Mouse (Mus musculus) hematopoietic stem cell, adult 5-6 weeks (primary cell): ENCODE data around the gene Lrwd1. TPM values are rescaled to one million over a fixed set of nuclear protein-coding genes. Genes with fewer than 3 reads are reported as not detected.
A peak's percentile ranks its signal among the peaks of the same experiment; 100 is the strongest.

Experiments
- ATAC-seq, 2 experiments: fragments of 125-278 bp in 1 of 2; replicated peaks in 1 of 2; 2 replicates each; pipeline ENCODE4 v1.8.0; 2016 to 2017; ENCODE audit warnings: inconsistent platforms in 2 of 2, mild to moderate bottlenecking in 2 of 2, moderate number of reproducible peaks in 2 of 2, low read depth in 1 of 2, moderate TSS enrichment in 1 of 2; ENCODE audit not compliant: low FRiP score in 2 of 2, poor library complexity in 2 of 2, severe bottlenecking in 2 of 2, insufficient read depth in 1 of 2, low TSS enrichment in 1 of 2
- total RNA-seq: library from RNA; stranded (forward); fragments of 172-1452, 232-1000 nt; gene quantifications from 2 replicates; pipeline ENCODE4 v1.2.3, GENCODE M21; 2017

The Lrwd1 gene
- total RNA-seq, 1 experiment from 2014 or later = 26.8 TPM

DNA sequence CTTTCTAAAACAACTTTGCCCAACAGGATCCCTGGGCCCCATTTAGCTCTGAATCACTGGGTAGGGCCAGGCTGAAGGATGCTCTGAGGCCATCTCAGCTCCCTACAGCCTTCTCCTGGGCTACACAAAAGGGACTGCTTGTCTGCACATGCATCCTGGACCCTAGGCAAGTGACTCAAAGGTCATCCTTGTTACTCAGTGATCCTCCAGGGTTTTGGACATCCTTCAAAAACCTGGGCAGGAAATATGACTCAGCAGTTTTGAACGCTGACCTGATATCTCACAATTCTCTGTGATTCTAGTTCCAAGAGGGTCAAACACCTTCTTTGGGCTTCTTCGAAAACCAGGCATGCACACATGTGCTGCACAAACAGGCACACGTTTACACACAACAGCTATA lies 26.8 kb downstream of the Lrwd1 start:
- no peak for ATAC-seq

DNA sequence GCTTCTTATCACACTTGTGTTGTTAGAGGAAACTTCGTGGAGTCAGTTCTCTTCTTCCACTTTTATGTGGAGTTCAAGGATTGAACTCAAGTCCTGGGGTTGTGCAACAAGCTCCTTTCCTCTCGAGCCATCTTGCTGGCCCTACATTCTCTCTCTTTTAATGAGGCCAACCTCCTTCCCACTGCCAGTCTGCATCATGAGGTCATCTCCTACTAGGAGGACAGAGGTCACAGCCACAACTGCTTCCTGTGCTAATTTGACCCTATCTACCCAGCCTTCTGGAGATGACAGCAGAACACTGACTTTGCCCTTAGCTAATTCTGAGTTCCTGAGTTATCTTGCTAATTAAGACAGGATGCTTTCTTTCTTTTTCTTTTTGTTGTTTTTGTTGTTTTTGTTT lies 27.4 kb downstream of the Lrwd1 start:
- no peak for ATAC-seq

DNA sequence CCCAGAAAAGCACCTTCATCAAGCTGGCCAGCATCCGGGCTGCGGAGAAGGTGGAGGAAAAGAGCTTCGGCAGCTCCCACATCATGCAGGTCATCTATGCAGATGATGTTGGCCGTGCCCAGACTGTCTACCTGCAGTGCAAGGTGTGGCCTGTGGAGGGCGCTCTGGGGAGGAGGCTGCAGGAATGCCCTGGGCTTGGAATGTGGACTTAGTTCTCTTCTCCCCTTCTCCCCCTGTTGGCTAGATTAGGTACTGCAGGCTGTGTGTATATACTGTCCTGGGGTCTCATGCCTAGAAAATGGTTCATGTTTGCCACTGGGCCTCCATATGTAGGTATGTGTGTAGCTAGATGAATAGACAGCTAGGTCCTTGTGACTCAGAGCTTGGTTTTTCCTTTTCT lies 31.4 kb downstream of the Lrwd1 start:
- ATAC-seq = no peak

DNA sequence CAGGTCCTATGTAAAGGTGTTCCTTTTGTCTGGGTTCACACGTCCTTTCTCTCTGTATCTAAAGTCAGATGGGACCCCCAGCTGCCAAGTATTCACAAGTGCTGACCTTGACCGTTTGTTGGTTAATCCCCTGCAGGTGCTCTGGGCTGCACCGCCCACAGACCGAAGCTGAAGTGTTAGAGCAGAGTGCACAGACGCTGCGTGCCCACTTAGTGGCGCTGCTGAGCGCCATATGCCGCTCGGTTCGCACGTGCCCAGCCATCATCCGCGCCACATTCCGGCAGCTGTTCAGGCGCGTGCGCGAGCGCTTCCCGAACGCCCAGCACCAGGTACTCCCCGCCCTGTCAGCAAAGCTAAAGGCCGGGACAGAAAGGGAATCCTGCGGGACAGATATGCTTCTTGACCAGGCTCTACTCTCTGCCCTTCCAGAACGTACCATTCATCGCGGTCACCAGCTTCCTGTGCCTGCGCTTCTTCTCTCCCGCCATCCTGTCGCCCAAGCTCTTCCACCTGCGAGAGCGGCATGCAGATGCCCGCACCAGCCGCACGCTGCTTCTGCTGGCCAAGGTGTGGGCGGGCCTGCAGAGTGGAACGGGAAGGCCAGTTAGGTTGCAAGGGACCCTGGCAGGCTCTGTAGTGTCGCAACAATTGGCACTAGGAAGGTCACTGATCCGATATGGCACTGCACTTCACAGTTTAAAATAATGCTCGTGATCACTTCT lies 33.6 kb downstream of the Lrwd1 start:
- ATAC-seq = peak; percentile 94 to 97

DNA sequence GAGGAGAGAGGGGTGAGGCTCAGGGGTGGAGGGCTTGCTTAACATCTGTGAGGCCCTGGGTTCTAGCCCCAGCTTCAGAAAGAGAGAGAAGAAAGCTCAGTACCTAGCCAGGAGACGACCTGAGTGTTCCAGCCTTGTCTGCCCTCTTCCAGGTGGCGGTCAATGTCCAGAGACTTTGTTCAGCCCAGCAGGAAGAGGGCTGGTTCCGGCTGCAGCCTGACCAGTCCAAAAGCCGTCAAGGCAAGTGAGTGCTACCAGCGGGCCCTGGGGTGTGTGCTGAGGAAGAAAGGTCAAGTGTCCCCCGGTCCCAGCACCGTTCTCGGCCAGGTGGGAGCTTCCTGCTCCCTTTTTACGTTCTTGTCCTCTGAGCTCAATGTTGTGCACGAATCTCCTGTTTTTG lies 37.3 kb downstream of the Lrwd1 start:
- no peak for ATAC-seq

DNA sequence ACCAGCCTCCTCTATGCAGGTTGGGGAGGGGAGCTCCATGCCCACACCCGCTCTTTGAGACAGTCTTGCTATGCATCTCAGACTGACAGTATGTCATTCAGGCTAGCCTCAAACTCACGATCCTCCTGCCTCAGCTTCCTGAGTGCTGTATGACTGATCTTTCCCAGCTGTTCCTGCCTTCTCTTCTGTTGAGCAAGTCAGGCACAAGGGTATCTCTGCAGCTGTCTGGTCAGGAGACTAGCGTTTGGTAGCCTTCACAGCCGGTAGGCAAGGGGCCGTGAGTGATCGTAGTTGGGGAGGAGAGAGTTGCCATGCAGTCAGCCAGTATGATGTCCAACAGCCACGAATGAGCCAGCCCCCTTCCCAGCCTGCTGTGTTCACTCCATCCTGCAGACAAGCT lies 40.8 kb downstream of the Lrwd1 start:
- no peak for ATAC-seq

DNA sequence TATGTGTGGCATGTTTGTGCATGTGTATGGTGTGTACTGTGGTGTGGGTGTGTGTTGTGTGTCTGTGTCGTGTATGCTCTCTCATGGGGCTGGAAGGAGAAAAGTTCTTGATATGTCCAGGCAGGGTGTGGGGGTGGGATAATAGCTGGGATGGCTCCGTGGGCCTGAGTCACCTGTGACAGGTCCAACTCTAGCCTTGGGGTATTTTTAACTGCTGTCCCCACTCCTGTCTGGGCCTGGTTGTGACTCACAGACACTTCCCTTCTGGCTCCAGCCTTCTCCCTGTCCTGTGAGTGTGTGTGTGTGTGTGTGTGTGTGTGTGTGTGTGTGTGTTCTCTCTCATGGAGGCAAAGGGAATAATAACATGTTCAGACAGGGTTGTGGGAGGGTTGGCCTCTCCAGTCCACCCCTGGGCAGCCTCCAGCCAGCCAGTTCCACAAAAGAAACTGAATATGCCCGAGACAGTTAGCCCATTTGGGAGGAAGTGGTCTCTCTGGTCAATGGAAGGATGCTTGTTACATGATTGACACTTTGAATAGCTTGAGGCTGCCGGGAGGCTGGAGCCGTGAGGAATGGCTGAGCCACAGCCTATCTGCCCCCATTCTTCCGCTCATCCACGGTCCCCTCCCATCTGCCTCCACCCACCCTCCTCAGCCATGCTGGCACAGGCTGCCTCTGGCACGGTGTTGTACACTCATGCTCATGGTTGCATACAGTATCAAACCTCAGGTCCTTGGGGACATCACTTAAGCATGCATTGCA lies 41.4 kb downstream of the Lrwd1 start:
- ATAC-seq = peak; percentile 17 to 22; a peak in 1 of 4 replicates

DNA sequence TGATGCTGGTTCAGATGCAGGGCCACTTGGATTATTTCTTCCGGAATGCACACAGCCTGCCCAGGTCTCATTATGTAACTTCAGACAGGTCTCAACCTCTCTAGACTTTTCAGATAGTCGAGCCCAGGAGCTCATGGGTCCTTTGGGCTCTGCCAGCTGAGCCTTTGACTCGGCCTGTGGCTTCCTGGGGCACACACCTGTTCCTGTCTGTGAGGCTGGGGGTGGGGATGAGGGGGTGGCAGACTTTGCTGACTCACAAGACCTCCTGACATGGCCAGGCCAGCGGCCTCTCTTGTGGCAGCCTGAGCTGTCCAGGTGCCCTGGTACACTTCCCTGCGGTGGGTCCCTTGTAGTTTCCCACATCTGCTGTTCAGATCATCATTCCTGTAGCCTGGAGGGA lies 43.9 kb downstream of the Lrwd1 start:
- no peak for ATAC-seq

DNA sequence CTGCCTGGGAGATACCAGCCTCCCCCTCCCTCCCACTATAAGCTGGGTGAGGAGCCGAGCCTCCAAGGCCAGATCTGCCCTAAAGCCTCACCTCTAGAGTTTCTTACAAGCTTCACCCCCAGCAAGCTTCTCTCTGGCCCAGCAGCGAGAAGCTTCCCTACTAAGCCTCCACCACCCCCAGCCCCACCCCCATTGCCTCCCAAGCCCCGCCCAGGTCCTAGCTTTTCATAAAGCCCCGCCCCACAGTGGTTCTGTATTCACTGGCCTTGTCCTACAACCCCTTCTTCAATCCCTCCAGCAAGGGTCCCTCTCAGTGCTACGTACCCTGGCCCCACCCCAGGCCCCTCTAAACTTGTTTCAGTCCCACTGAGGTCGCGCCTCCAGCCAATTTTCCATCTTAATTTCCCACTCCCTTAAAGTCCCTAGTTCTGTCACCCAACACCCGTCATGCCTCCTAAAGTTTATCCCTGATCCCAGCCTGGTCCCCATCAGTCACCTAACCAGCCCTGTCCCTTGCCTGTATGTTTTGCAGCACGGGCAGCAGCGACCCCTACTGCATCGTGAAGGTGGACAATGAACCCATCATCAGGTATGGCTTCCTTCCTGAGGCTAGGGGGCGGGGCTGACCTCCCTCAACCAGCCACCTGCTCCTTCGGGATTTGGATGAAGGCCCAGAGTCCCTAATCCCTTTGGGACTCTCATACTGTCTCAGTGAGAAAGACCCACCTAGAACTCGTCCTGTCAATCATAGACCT lies 46.9 kb downstream of the Lrwd1 start:
- ATAC-seq = no peak

DNA sequence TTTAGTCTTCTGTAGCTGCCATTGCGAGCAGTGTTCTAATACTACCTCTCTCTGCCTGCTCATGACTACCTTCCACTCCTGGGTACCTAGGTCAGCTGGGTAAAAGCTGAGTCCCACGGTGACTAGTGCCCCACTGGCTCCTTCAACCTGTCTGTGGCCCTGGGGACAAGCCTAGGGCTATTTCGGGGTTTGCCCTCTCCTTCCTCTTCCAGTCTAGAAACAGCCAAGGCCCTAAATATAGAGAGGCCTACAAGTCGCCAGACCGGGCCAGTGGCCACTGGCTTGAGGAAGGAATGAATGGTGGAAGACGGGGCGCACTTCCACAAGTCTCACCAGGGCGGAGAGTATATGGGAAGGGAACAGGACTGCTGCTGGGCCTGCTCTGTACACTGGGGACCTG lies 49.6 kb downstream of the Lrwd1 start:
- ATAC-seq = no peak

DNA sequence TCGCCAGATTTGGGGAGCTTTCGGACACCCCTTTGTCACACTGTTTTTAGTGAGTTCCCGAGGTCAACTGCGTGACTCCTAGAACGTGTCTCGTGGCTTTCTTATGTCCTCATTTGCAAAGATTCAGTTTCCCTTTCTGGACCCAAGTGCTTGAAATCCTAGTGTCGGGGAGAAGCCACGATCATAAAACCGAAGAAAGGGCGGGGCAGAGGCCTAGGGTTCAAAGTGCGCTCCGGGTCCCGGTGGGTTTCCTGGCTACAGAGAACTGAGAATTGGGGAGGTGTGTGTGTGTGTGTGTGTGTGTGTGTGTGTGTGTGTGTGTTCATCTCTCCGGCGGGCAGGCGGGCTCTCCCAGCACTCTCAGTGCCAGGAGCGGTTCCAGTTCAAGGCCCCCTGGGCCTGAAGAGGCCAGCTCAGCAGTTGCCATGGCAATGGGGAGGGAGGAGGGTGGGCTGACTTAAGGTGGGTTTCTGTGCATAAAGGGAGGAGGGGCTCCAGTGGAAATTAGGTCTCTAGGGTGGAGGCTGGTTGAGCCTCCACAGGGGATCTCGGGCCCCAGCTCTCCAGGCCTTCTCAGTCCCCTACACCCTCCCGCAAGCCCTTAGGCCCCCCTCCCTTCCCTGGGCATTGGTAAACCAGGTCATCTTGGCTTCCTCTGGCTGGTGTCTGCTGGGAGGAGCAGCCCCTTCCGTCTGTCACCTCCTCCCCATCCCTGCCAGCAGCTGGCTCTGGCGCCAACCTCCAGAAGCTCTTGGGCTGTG lies 50.8 kb downstream of the Lrwd1 start:
- ATAC-seq = 0 out of 4 replicates have a peak, but pooled peaks of 1 of the 2 experiments have one; percentile 12

DNA sequence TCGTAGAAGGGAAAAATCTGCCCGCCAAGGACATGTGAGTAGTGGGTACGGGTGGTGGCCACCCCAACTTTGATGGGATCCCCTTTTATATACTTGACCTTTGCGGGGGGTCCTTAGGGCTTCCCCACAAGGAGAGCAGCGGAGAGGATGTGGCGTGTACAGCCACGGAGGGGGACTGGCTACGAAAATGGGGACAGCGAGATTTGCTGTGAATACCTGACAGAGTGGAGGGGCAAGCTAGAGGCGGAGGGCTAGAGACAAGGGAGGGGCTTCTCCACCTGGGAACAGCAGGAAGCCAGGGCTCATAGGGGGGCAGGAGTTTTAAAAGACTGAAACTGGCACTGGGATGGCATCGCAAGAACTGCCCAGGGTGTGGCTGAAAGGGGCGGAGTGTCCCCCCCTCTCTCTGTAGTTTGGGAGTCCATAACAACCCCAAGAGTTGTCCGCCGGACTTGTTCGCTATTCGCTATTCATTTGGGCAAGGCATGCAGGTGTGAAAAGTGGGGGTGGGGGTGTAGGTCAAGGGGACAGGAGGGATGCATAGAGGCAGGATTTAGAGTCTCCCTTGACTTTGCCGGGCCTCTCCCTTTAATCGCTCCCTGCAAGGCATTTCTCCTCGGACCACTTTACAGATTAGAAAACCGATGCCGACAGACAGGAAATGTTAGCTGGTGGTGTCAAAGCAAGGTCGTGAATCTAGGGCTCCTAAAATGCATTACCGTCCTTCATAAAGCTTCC lies 51.6 kb downstream of the Lrwd1 start:
- no peak for ATAC-seq

DNA sequence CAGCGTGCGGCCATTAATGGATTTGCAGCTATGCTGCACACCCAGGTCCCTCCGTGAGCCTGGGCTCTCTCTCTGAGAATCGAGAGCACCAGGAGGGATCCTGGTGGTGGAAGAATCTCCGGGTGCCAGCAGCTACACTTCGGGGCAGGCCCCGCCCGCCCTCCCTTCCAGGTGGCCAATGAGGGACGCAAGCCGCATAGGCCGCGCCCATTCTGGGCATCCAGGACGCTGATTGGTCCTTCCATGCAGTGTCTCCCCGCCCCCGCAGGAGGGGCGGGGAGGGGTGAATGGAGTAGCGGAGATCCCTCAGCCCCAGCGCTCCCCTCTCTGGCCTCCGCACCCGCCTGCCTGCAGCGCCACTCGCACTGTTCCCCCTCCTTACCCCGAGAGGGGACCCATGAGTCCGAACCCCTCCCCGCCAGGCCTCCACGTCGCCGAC lies 52.2 kb downstream of the Lrwd1 start, which contains the start of gene Rasa4:
TSS of gene Rasa4 (plus strand) at position 248 of the 439 bp plus-strand sequence.
- peak; percentile 95 to 96 for ATAC-seq

DNA sequence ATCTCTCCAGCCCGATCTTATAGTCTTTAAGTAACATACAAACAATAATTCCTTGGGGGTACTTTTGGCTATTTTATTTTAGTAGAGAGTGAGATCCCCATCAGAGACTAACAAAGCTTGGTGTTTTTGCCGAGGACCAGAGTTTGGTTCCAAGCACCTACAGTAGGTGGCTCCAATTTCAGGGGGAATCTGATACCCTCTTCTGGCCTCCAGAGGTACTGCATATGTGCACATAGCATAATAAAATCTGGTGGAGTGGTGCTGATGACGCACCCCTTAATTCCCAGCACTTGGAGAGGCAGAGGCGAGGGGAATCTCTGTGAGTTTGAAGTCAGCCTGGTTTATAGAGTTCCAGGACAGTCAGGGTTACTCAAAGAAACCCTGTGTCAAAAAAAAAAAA lies 53.5 kb downstream of the Lrwd1 start:
- ATAC-seq = no peak

DNA sequence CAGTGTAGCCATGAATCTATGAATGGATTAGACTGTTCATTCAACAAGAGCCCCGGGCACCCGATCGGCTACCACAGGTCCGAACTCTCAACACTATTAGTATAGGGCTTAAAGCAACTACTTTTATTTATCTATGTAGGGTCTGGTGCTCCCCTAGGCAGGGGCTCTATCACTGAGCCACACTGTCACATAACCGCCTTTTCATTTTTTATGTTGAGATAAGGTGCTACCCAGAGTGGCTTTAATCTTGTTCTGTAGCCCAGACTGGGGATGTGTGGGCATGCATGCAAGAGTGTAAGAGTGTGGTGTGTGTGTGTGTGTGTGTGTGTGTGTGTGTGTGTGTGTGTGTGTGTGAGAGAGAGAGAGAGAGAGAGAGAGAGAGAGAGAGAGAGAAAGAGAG lies 57.7 kb downstream of the Lrwd1 start:
- no peak for ATAC-seq

DNA sequence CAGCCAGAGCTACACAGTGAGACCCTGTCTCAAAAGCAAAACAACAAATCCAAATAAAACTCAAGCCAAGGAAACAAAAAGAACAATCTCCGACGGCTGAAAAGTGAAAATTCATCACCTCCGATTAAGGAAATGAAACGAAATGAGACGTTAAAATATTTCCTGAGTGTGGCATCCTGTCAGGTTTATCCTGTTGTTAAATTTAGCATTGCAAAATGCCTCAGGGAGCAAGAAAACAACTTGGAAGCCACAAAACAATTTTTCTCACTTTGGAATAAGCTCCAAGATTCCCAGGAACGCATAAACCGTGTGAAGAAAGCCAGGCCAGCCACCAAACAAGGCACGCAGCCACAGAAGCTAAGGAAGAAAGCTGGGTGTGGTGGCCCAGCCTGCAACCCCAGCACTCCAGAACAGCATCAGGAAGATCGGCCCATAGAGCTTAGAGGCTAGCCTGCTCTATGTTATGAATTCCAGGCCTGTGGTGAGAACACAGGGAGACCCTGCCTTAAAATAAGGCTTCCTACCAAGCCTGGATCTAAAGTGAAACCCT lies 58.8 kb downstream of the Lrwd1 start:
- no peak for ATAC-seq
